1 mouse cellular context compared by ENCODE assay signal in the genomic region with DNA sequence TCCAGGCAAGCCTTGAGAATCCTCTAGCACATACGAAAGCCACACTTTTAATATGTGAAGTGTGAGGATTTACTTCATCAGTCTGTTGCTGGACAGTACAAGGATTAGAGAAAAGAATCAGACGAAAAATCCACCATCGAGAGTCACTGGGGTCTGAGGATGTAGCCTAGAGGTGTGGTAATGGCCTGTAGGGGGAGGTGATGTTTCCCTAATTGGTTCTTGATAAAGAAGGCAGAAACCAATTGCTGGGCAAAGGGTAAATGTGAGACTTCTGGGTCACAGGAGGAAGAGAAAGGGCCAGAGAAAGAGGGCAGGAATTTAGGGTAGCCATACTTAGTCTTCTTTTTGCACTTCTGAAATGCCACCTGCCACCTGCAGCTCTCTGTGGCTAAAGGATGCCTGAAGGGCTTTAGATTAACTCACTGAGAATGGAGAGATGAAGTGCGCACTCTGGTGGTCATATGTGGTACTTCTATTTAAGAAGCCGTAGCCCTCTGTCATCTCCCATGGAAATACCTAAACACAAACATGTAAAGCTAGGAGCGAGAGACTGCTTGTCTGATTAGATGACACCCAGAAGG.
TF ChIP-seq lines count a peak whose summit lies in the region.

No protein-coding gene starts in this region.

TF ChIP-seq in MEL, 35 proteins besides CTCF, POLR2A, EP300 and RAD21 (continued from another document):
- no peak for TF ChIP-seq NRF1 (IDR thresholded peaks at IDR 0.05; ENCODE audit: insufficient read depth, low read depth, low read length, poor library complexity, severe bottlenecking)
- no peak for TF ChIP-seq MYC (IDR thresholded peaks at IDR 0.05; ENCODE audit: low read depth, low read length)
- TF ChIP-seq TBP (IDR thresholded peaks at IDR 0.05; ENCODE audit: low read depth, low read length) = no peak
